Mouse (Mus musculus) liver, embryonic 13.5 days (tissue): ENCODE measurements around the gene Ccdc61. TPM values are rescaled to one million over a fixed set of nuclear protein-coding genes. Genes with fewer than 3 reads are reported as not detected.

ENCODE experiments used
- ATAC-seq: fragments of 200-750 bp; cut with Nextera tagmentation; 2 replicates; pipeline ENCODE4 v1.8.0; 2017; ENCODE audit warnings: low read depth, mild to moderate bottlenecking, moderate number of reproducible peaks, moderate library complexity
- DNase-seq: peaks from one replicate; pipeline ENCODE4 v3.0.0; 2022
- H3K27ac ChIP-seq: fragments of 300-500 bp; sonication (generic); 2 replicates; pipeline ENCODE4 v1.5.1; 2015; ENCODE audit warnings: moderate library complexity, mild to moderate bottlenecking, inconsistent platforms
- H3K27me3 ChIP-seq: fragments of 300-500 bp; sonication (generic); 2 replicates; pipeline ENCODE4 v1.6.1; 2015; ENCODE audit warnings: mild to moderate bottlenecking, inconsistent platforms
- H3K36me3 ChIP-seq: fragments of 300-500 bp; sonication (generic); 2 replicates; pipeline ENCODE4 v1.6.1; 2015; ENCODE audit warnings: mild to moderate bottlenecking, inconsistent platforms
- H3K4me1 ChIP-seq: fragments of 300-500 bp; sonication (generic); replicated peaks from 2 replicates; pipeline ENCODE4 v1.6.1; 2015; ENCODE audit warnings: inconsistent platforms
- H3K4me2 ChIP-seq: fragments of 300-500 bp; sonication (generic); 2 replicates; pipeline ENCODE4 v1.6.1; 2015; ENCODE audit warnings: inconsistent platforms, mild to moderate bottlenecking, moderate library complexity
- H3K4me3 ChIP-seq: fragments of 300-500 bp; sonication (generic); replicated peaks from 2 replicates; pipeline ENCODE4 v1.5.1; 2015; ENCODE audit warnings: mild to moderate bottlenecking, inconsistent platforms
- H3K9ac ChIP-seq: fragments of 300-500 bp; sonication (generic); 2 replicates; pipeline ENCODE4 v1.6.1; 2015; ENCODE audit warnings: mild to moderate bottlenecking, inconsistent platforms
- H3K9me3 ChIP-seq: fragments of 300-500 bp; sonication (generic); replicated peaks from 2 replicates; pipeline ENCODE4 v1.6.1; 2016; ENCODE audit warnings: inconsistent platforms
- WGBS: fragments of 180-500 bp; shearing (Covaris S2); methylation state at CpG from one replicate; pipeline ENCODE4 v1.1.7; 2015; ENCODE audit not compliant: insufficient replicate concordance; 5-methylcytosine and 5-hydroxymethylcytosine counted together
- polyA plus RNA-seq: library from polyadenylated mRNA; unstranded; fragments of >200 nt; fragmentation: Nextera tagmentation; extraction: Ambion mirVana; gene quantifications from 2 replicates; pipeline ENCODE4 v1.2.1, GENCODE M21; 2015

The Ccdc61 gene
- polyA plus RNA-seq, 1 experiment from 2014 or later: 10.7 TPM

- DNase-seq: no peak
- H3K9ac ChIP-seq: no peak overlapping the region
- H3K27me3 ChIP-seq: peaks cover 63% of the 10 kb centered on the region
- no peaks in the 10 kb centered on the region for H3K9me3 ChIP-seq
- H3K4me3 ChIP-seq: no peak overlapping the region
- 9% methylated on average over 3 of the region's 3 CpGs for WGBS
- H3K4me2 ChIP-seq: no peak overlapping the region
- peaks cover 11% of the 10 kb centered on the region for H3K4me1 ChIP-seq
- H3K27ac ChIP-seq: no peak overlapping the region
- H3K36me3 ChIP-seq: no peaks in the 10 kb centered on the region
- no peak for ATAC-seq
These were observed 17.5 kb upstream of the Ccdc61 start for GRCm38 (mm10) chr7:18927759-18928158.

- Histone ChIP-seq H3K9me3 (no peaks in the 10 kb centered on the region), H3K27ac (peak overlapping the region; percentile 18; the same call in 1 of the 2 replicates), H3K4me3 (peak overlapping the region; percentile 47; the same call in 1 of the 2 replicates)
These were observed 16.7 kb upstream of the Ccdc61 start for GRCm38 (mm10) chr7:18926911-18927310.

GRCm38 (mm10) chr7:18926041-18926790 lies 16.0 kb upstream of the Ccdc61 start:
- ATAC-seq: peak; percentile 32; the same call in 1 of the 2 replicates
- H3K9ac ChIP-seq: peak overlapping the region; percentile 36; the same call in 1 of the 2 replicates
- peaks cover 11% of the 10 kb centered on the region for H3K4me1 ChIP-seq
- H3K27ac ChIP-seq: no peak overlapping the region
- 3% methylated on average over 37 of the region's 42 CpGs for WGBS
- no peaks in the 10 kb centered on the region for H3K36me3 ChIP-seq
- H3K9me3 ChIP-seq: no peaks in the 10 kb centered on the region
- peaks cover 70% of the 10 kb centered on the region for H3K27me3 ChIP-seq
- H3K4me3 ChIP-seq: peak overlapping the region; percentile 47
- DNase-seq: no peak
- H3K4me2 ChIP-seq: peak overlapping the region; percentile 62

More at GRCm38 (mm10) chr7:18926911-18927310, 16.7 kb upstream of the Ccdc61 start:
- WGBS: 34% methylated on average over 6 of the region's 6 CpGs
- Histone ChIP-seq H3K4me2 (no peak overlapping the region), H3K4me1 (peaks cover 11% of the 10 kb centered on the region), H3K9ac (no peak overlapping the region), H3K27me3 (peaks cover 67% of the 10 kb centered on the region), H3K36me3 (no peaks in the 10 kb centered on the region)
- DNase-seq (no peak), ATAC-seq (no peak)

- Histone ChIP-seq H3K4me1 (peaks cover 11% of the 10 kb centered on the region), H3K9me3 (no peaks in the 10 kb centered on the region), H3K27me3 (peaks cover 73% of the 10 kb centered on the region), H3K27ac (no peak within 1 kb of the TSS), H3K4me3 (peak within 1 kb of the TSS; percentile 47), H3K4me2 (peak within 1 kb of the TSS; percentile 62), H3K9ac (peak within 1 kb of the TSS; percentile 36; the same call in 1 of the 2 replicates), H3K36me3 (no peaks in the 10 kb centered on the region)
- DNase-seq (peak; percentile 61), ATAC-seq (peak; percentile 83)
- WGBS: 2% methylated on average over 28 of the region's 45 CpGs
These were observed 15.1 kb upstream of the Ccdc61 start, which contains the start of gene Nova2 for GRCm38 (mm10) chr7:18925162-18925938. Nova2 (plus strand) TSS chr7:18925888.

- H3K9me3 ChIP-seq: no peaks in the 10 kb centered on the region
- no peak overlapping the region for H3K4me3 ChIP-seq
- no peak for ATAC-seq
- H3K9ac ChIP-seq: no peak overlapping the region
- WGBS: 15% methylated on average over 8 of the region's 8 CpGs
- no peak for DNase-seq
- no peak overlapping the region for H3K4me2 ChIP-seq
- H3K27me3 ChIP-seq: peaks cover 75% of the 10 kb centered on the region
- peaks cover 11% of the 10 kb centered on the region for H3K4me1 ChIP-seq
- H3K36me3 ChIP-seq: no peaks in the 10 kb centered on the region
- no peak overlapping the region for H3K27ac ChIP-seq
These were observed 14.1 kb upstream of the Ccdc61 start for GRCm38 (mm10) chr7:18924321-18924720.

- no peaks in the 10 kb centered on the region for H3K36me3 ChIP-seq
- 39% methylated on average over 4 of the region's 4 CpGs for WGBS
- H3K27ac ChIP-seq: no peak overlapping the region
- H3K4me1 ChIP-seq: peaks cover 11% of the 10 kb centered on the region
- no peak overlapping the region for H3K9ac ChIP-seq
- H3K4me3 ChIP-seq: no peak overlapping the region
- H3K27me3 ChIP-seq: peaks cover 69% of the 10 kb centered on the region
- H3K9me3 ChIP-seq: no peaks in the 10 kb centered on the region
- ATAC-seq: no peak
- no peak overlapping the region for H3K4me2 ChIP-seq
- DNase-seq: no peak
These were observed 13.5 kb upstream of the Ccdc61 start for GRCm38 (mm10) chr7:18923711-18924191.

GRCm38 (mm10) chr7:18923267-18923666 lies 13.1 kb upstream of the Ccdc61 start:
- Histone ChIP-seq H3K9me3 (no peaks in the 10 kb centered on the region), H3K4me3 (no peak overlapping the region), H3K9ac (no peak overlapping the region), H3K27ac (no peak overlapping the region), H3K4me1 (peaks cover 11% of the 10 kb centered on the region), H3K36me3 (no peaks in the 10 kb centered on the region), H3K27me3 (peaks cover 67% of the 10 kb centered on the region), H3K4me2 (no peak overlapping the region)
- DNase-seq (no peak), ATAC-seq (no peak)
- WGBS: 61% methylated on average over 11 of the region's 11 CpGs

GRCm38 (mm10) chr7:18922807-18923206 lies 12.6 kb upstream of the Ccdc61 start:
- Histone ChIP-seq H3K4me2 (no peak overlapping the region), H3K9me3 (no peaks in the 10 kb centered on the region), H3K36me3 (no peaks in the 10 kb centered on the region), H3K27me3 (peaks cover 63% of the 10 kb centered on the region), H3K4me3 (no peak overlapping the region), H3K4me1 (peaks cover 11% of the 10 kb centered on the region), H3K9ac (no peak overlapping the region), H3K27ac (no peak overlapping the region)
- WGBS: 40% methylated on average over 5 of the region's 5 CpGs
- ATAC-seq (no peak), DNase-seq (no peak)

GRCm38 (mm10) chr7:18921069-18921468 lies 10.9 kb upstream of the Ccdc61 start:
- Histone ChIP-seq H3K9ac (no peak overlapping the region), H3K36me3 (no peaks in the 10 kb centered on the region), H3K4me2 (no peak overlapping the region), H3K27ac (no peak overlapping the region), H3K4me1 (peaks cover 8% of the 10 kb centered on the region), H3K4me3 (no peak overlapping the region), H3K9me3 (no peaks in the 10 kb centered on the region), H3K27me3 (peaks cover 45% of the 10 kb centered on the region)
- ATAC-seq (peak; percentile 52; the same call in 1 of the 2 replicates), DNase-seq (no peak)
- WGBS: 3% methylated on average over 12 of the region's 12 CpGs

GRCm38 (mm10) chr7:18917931-18918330 lies 7.7 kb upstream of the Ccdc61 start:
- H3K36me3 ChIP-seq: no peaks in the 10 kb centered on the region
- no peak overlapping the region for H3K9ac ChIP-seq
- H3K9me3 ChIP-seq: no peaks in the 10 kb centered on the region
- DNase-seq (no peak), ATAC-seq (no peak)
- H3K4me2 ChIP-seq: no peak overlapping the region
- no peaks in the 10 kb centered on the region for H3K4me1 ChIP-seq
- no peak overlapping the region for H3K4me3 ChIP-seq
- no peak overlapping the region for H3K27ac ChIP-seq
- 56% methylated on average over 3 of the region's 3 CpGs for WGBS
- peaks cover 15% of the 10 kb centered on the region for H3K27me3 ChIP-seq

GRCm38 (mm10) chr7:18916254-18916653 lies 6.0 kb upstream of the Ccdc61 start:
- ATAC-seq: no peak
- Histone ChIP-seq H3K36me3 (no peaks in the 10 kb centered on the region), H3K9me3 (no peaks in the 10 kb centered on the region), H3K4me3 (no peak overlapping the region), H3K27ac (no peak overlapping the region), H3K27me3 (peaks cover 6% of the 10 kb centered on the region), H3K4me1 (no peaks in the 10 kb centered on the region; the same call in 1 of the 2 replicates), H3K9ac (no peak overlapping the region), H3K4me2 (no peak overlapping the region)
- WGBS: 49% methylated on average over 4 of the region's 4 CpGs
- no peak for DNase-seq
